Mouse (Mus musculus): ENCODE measurements around the gene Gm42957.

- TF ChIP-seq CTCF (IDR thresholded peaks at IDR 0.05; ENCODE audit: extremely low read depth, insufficient read depth, low read length) (no peak), POLR2A (IDR thresholded peaks at IDR 0.05; ENCODE audit: extremely low read depth, insufficient read depth, low read length) (no peak)
Measured at GRCm38 (mm10) chr3:96679159-96679674, 43.9 kb downstream of the Gm42957 start.
